Mouse (Mus musculus) kidney, adult 8-10 months (tissue): ENCODE measurements around the gene Ramac.

Source experiments
- DNase-seq, 2 experiments: peaks; one replicate each; pipeline ENCODE4 v3.0.0; 2022

Gene Ramac

DNA sequence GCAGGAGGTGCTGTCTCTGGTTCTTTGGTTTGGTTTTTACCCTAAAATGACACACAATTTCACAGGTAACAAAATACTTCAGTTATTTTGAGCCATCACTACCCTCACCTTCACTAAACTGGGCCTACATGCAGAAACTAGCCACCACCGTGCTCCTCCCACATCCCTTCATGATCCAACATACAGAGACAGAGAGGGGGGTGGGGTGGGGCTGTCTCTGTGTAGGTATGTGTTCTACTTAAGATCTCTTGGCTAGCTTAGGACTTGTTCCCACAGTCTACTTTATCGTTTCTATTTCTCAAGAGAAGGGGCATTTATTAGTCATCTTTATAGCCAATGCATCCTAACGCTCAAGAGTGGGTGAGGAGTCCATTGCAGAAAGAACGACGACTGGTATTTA lies 25.8 kb downstream of the Ramac start:
- DNase-seq = no peak

DNA sequence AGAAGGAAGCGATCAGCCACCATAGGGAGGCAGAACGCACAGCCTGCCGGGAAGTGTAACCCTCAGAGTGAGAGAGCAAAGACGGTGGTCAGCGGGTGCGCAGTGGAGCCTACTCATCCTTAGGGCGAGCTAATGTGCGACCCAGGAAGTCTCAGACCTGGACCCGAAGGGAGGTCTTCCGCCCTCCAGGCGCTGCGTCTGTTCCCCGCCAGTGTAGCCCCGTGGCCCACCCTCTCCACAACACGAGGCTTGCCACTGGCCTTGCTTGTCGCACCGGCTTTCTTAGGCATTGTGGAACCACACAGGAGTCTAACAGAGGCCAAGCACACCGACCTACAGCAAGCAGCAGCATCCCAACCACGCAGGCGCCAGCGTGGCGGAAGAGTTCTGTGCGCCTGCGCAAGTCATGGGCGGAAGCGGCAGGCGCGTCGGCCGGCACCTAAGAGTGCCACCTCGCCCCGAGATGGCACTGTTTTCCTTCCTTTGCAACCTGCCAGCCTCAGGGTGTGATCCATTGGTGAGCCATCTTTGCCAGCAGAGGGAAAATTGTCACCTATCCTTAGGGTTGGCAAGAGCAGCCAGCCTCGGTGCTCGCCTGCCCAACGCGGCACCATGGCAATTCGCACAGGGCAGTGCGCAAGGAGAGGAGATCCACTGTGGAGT lies 26.5 kb downstream of the Ramac start, which contains the start of gene 3110040N11Rik:
Gene 3110040N11Rik, minus strand, starts transcription at position 384 of the 663 bp plus-strand sequence.
- DNase-seq = peak; percentile 75

DNA sequence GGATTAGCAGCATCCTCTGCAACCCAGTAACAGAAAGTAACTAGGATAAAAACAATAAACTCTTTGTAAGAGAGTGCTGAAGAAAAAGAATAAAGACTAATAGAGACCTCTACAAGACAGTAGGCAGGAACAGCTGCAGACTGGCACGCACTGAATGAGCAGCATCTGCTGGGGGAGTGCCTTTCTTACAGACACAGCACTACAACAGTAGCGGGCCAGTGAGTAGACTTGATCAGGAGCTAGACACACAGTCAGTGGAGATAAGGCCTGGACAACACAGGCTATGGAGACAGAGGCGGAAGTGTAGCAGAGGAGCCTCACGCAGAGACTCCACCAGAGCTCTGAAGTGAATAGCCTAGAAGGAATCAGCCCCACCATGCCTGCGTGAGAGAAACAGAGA lies 43.3 kb downstream of the Ramac start:
- no peak for DNase-seq
